Mouse (Mus musculus): ENCODE measurements at regions not wholly inside any gene's neighbourhood (a gene's known extent, or its start where the extent isn't known, plus 50 kb on each side); places are given as distances from the start of the nearest gene placed in this dataset.

GRCm38 (mm10) chr17:60018752-60019323, 1005.7 kb upstream of the Nudt12 start:
- Histone ChIP-seq H3K4me1 (ENCODE audit: control insufficient read depth, insufficient read depth, low read length) (no peaks in the 10 kb centered on the region), H3K4me3 (ENCODE audit: insufficient read depth, low read depth, low read length) (no peak overlapping the region), H3K27ac (ENCODE audit: insufficient read depth, low read depth, low read length) (no peak overlapping the region), H3K27me3 (replicated peaks; ENCODE audit: control insufficient read depth, insufficient read depth, low read length) (no peaks in the 10 kb centered on the region), H3K36me3 (ENCODE audit: control insufficient read depth, insufficient read depth, low read length) (no peaks in the 10 kb centered on the region)
- TF ChIP-seq POLR2A (IDR thresholded peaks at IDR 0.05; ENCODE audit: low read depth, low read length) (no peak), CTCF (conservative IDR thresholded peaks at IDR 0.05; ENCODE audit: insufficient read depth, insufficient read length, low read depth, low read length) (no peak)
- WGBS: 65% methylated on average over 6 of the region's 6 CpGs
- DNase-seq: no peak

GRCm38 (mm10) chr17:59997952-59998351, 984.8 kb upstream of the Nudt12 start:
- DNase-seq: no peak
- WGBS: 58% methylated on average over 4 of the region's 4 CpGs
- H3K36me3 ChIP-seq (ENCODE audit: control insufficient read depth, insufficient read depth, low read length): no peaks in the 10 kb centered on the region
- TF ChIP-seq CTCF (conservative IDR thresholded peaks at IDR 0.05; ENCODE audit: insufficient read depth, insufficient read length, low read depth, low read length) (no peak), POLR2A (IDR thresholded peaks at IDR 0.05; ENCODE audit: low read depth, low read length) (no peak)
- no peak overlapping the region for H3K4me3 ChIP-seq (ENCODE audit: insufficient read depth, low read depth, low read length)
- no peaks in the 10 kb centered on the region for H3K4me1 ChIP-seq (ENCODE audit: control insufficient read depth, insufficient read depth, low read length)
- H3K27me3 ChIP-seq (replicated peaks; ENCODE audit: control insufficient read depth, insufficient read depth, low read length): no peaks in the 10 kb centered on the region
- no peak overlapping the region for H3K27ac ChIP-seq (ENCODE audit: insufficient read depth, low read depth, low read length)

GRCm38 (mm10) chr17:59979325-59979880, 966.2 kb upstream of the Nudt12 start:
- Histone ChIP-seq H3K36me3 (ENCODE audit: control insufficient read depth, insufficient read depth, low read length) (no peaks in the 10 kb centered on the region), H3K4me3 (ENCODE audit: insufficient read depth, low read depth, low read length) (no peak overlapping the region), H3K27ac (ENCODE audit: insufficient read depth, low read depth, low read length) (no peak overlapping the region), H3K4me1 (ENCODE audit: control insufficient read depth, insufficient read depth, low read length) (no peaks in the 10 kb centered on the region), H3K27me3 (replicated peaks; ENCODE audit: control insufficient read depth, insufficient read depth, low read length) (no peaks in the 10 kb centered on the region)
- TF ChIP-seq POLR2A (IDR thresholded peaks at IDR 0.05; ENCODE audit: low read depth, low read length): no peak
- TF ChIP-seq CTCF (conservative IDR thresholded peaks at IDR 0.05; ENCODE audit: insufficient read depth, insufficient read length, low read depth, low read length): no peak
- no peak for DNase-seq

- Histone ChIP-seq H3K27me3 (replicated peaks; ENCODE audit: control insufficient read depth, insufficient read depth, low read length) (no peaks in the 10 kb centered on the region), H3K4me1 (ENCODE audit: control insufficient read depth, insufficient read depth, low read length) (no peaks in the 10 kb centered on the region), H3K4me3 (ENCODE audit: insufficient read depth, low read depth, low read length) (no peak overlapping the region), H3K36me3 (ENCODE audit: control insufficient read depth, insufficient read depth, low read length) (no peaks in the 10 kb centered on the region), H3K27ac (ENCODE audit: insufficient read depth, low read depth, low read length) (no peak overlapping the region)
- 93% methylated on average over 1 of the region's 1 CpGs for WGBS
- no peak for DNase-seq
- TF ChIP-seq POLR2A (IDR thresholded peaks at IDR 0.05; ENCODE audit: low read depth, low read length) (no peak), CTCF (conservative IDR thresholded peaks at IDR 0.05; ENCODE audit: insufficient read depth, insufficient read length, low read depth, low read length) (no peak)
Observed at GRCm38 (mm10) chr17:59977136-59977770, 964.1 kb upstream of the Nudt12 start.

- H3K27ac ChIP-seq (ENCODE audit: insufficient read depth, low read depth, low read length): no peak overlapping the region
- TF ChIP-seq POLR2A (IDR thresholded peaks at IDR 0.05; ENCODE audit: low read depth, low read length) (no peak), CTCF (conservative IDR thresholded peaks at IDR 0.05; ENCODE audit: insufficient read depth, insufficient read length, low read depth, low read length) (no peak)
- H3K27me3 ChIP-seq (replicated peaks; ENCODE audit: control insufficient read depth, insufficient read depth, low read length): no peaks in the 10 kb centered on the region
- WGBS: 84% methylated on average over 3 of the region's 3 CpGs
- no peaks in the 10 kb centered on the region for H3K36me3 ChIP-seq (ENCODE audit: control insufficient read depth, insufficient read depth, low read length)
- no peak for DNase-seq
- H3K4me1 ChIP-seq (ENCODE audit: control insufficient read depth, insufficient read depth, low read length): no peaks in the 10 kb centered on the region
- H3K4me3 ChIP-seq (ENCODE audit: insufficient read depth, low read depth, low read length): no peak overlapping the region
Observed at GRCm38 (mm10) chr17:59967383-59967782, 954.2 kb upstream of the Nudt12 start.

- Histone ChIP-seq H3K4me3 (ENCODE audit: insufficient read depth, low read depth, low read length) (no peak overlapping the region), H3K27me3 (replicated peaks; ENCODE audit: control insufficient read depth, insufficient read depth, low read length) (no peaks in the 10 kb centered on the region), H3K27ac (ENCODE audit: insufficient read depth, low read depth, low read length) (no peak overlapping the region), H3K36me3 (ENCODE audit: control insufficient read depth, insufficient read depth, low read length) (no peaks in the 10 kb centered on the region), H3K4me1 (ENCODE audit: control insufficient read depth, insufficient read depth, low read length) (no peaks in the 10 kb centered on the region)
- 87% methylated on average over 4 of the region's 4 CpGs for WGBS
- TF ChIP-seq POLR2A (IDR thresholded peaks at IDR 0.05; ENCODE audit: low read depth, low read length) (no peak), CTCF (conservative IDR thresholded peaks at IDR 0.05; ENCODE audit: insufficient read depth, insufficient read length, low read depth, low read length) (no peak)
- DNase-seq: no peak
Observed at GRCm38 (mm10) chr17:59955300-59956057, 942.3 kb upstream of the Nudt12 start.

GRCm38 (mm10) chr17:59946433-59946832, 933.3 kb upstream of the Nudt12 start:
- no peaks in the 10 kb centered on the region for H3K4me1 ChIP-seq (ENCODE audit: control insufficient read depth, insufficient read depth, low read length)
- 66% methylated on average over 1 of the region's 1 CpGs for WGBS
- H3K27me3 ChIP-seq (replicated peaks; ENCODE audit: control insufficient read depth, insufficient read depth, low read length): no peaks in the 10 kb centered on the region
- no peak for DNase-seq
- no peak overlapping the region for H3K4me3 ChIP-seq (ENCODE audit: insufficient read depth, low read depth, low read length)
- no peaks in the 10 kb centered on the region for H3K36me3 ChIP-seq (ENCODE audit: control insufficient read depth, insufficient read depth, low read length)
- TF ChIP-seq POLR2A (IDR thresholded peaks at IDR 0.05; ENCODE audit: low read depth, low read length): no peak
- no peak for TF ChIP-seq CTCF (conservative IDR thresholded peaks at IDR 0.05; ENCODE audit: insufficient read depth, insufficient read length, low read depth, low read length)
- H3K27ac ChIP-seq (ENCODE audit: insufficient read depth, low read depth, low read length): no peak overlapping the region

Data from kidney, adult 2 months (tissue).